Mouse (Mus musculus) right cerebral cortex, adult 2 months (tissue): Measurements from ENCODE around the gene Crabp2.

ENCODE experiments used
- DNase-seq, 2 experiments: peaks; one replicate each; pipeline ENCODE4 v3.0.0; 2021 to 2022; ENCODE audit warnings: low spot score in 2 of 2

Gene Crabp2

GRCm38 (mm10) chr3:87984094-87984493, 35.6 kb downstream of the Crabp2 start:
- no peak for DNase-seq

GRCm38 (mm10) chr3:87985505-87986320, 37.2 kb downstream of the Crabp2 start:
- no peak for DNase-seq

- DNase-seq = peak; percentile 90 to 92
Observed at GRCm38 (mm10) chr3:87986868-87987267, 38.4 kb downstream of the Crabp2 start.

GRCm38 (mm10) chr3:87987633-87988032, 39.2 kb downstream of the Crabp2 start:
- DNase-seq = no peak

GRCm38 (mm10) chr3:87988068-87988467, 39.6 kb downstream of the Crabp2 start:
- no peak for DNase-seq

GRCm38 (mm10) chr3:87989935-87990334, 41.5 kb downstream of the Crabp2 start:
- DNase-seq = no peak

GRCm38 (mm10) chr3:87993436-87993835, 45.0 kb downstream of the Crabp2 start:
- DNase-seq = no peak

GRCm38 (mm10) chr3:87995331-87995730, 46.9 kb downstream of the Crabp2 start:
- DNase-seq = no peak

GRCm38 (mm10) chr3:87996401-87996800, 47.9 kb downstream of the Crabp2 start:
- DNase-seq = no peak

- DNase-seq = no peak
Observed at GRCm38 (mm10) chr3:87996971-87997614, 48.6 kb downstream of the Crabp2 start.

GRCm38 (mm10) chr3:87998747-87999146, 50.3 kb downstream of the Crabp2 start:
- no peak for DNase-seq

GRCm38 (mm10) chr3:87999243-87999895, 50.9 kb downstream of the Crabp2 start:
- DNase-seq = no peak

GRCm38 (mm10) chr3:88000181-88000580, 51.7 kb downstream of the Crabp2 start, which contains the start of gene Bcan:
TSS of gene Bcan (minus strand) at chr3:88000230.
- DNase-seq = no peak

GRCm38 (mm10) chr3:88000816-88001595, 52.5 kb downstream of the Crabp2 start:
- DNase-seq = no peak

GRCm38 (mm10) chr3:88002291-88002976, 54.0 kb downstream of the Crabp2 start:
- DNase-seq = no peak
